Mouse (Mus musculus) embryo, embryonic 11.5 days (tissue): ENCODE data around the gene Scml4.

Experiments used
- DNase-seq: peaks from one replicate; pipeline ENCODE4 v3.0.0-alpha.2; 2012; ENCODE audit warnings: low read depth, low spot score

Scml4 gene

DNA sequence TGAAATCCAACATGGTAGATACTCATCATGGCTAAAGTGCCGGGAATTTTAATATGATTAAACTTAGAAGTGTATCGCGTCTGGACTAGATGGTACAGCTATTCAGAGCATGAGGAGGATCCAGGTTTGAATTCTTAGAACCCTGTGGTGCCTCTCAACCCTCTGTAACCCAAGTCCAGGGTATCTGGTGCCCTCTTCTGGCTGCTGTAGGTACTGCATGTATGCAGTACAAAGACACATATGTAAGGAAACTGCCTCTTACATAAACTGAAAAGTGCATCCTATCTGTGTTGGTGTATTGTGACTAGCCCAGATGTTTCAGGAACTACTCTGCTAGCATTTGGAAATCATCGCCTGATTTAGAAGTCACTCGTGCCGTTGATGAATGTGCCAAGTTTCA lies 129.7 kb downstream of the Scml4 start:
- no peak for DNase-seq

- no peak for DNase-seq
Measured at GRCm38 (mm10) chr10:42991018-42991417, 130.8 kb downstream of the Scml4 start.

GRCm38 (mm10) chr10:42994331-42994782 lies 134.2 kb downstream of the Scml4 start:
- no peak for DNase-seq

GRCm38 (mm10) chr10:42995484-42995895 lies 135.3 kb downstream of the Scml4 start:
- no peak for DNase-seq

DNA sequence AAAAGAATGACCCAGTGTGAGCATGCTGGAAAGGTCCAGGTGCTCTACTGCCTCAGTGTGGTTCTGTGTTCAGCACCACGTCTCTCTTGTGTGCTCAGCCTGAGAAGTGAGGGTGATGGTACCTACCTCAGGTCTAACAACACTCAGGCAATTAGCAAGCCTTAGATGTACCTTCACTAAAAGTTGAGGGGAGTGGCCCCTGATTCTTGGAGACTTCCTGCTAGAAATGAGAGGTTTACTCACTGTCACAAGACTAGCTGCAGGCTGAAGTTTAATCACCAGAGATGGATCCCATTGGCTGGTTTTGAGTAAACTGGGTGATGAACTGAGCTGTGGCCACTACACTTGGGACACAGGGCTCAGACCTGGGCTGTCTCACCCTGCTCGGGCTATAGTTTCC lies 137.1 kb downstream of the Scml4 start:
- no peak for DNase-seq

DNA sequence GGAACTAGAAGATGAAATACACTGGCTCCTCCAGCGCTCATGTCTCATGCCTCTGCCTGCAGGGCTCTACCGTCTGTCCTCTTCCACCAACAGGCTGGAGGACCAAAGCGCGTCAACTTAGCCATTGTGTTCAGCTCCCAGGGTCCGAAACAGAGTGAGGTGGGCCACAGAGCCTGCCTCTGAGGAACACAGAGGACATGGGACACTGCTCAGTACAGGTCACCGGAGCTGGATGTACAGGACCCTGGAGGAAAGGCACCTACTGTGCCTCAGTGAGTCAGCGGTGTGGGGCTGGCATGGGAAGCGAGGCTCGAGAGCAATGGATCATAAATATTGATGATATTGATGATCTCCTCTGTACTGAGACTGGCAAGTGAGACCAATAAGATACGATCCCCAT lies 139.2 kb downstream of the Scml4 start:
- DNase-seq, result no peak

DNA sequence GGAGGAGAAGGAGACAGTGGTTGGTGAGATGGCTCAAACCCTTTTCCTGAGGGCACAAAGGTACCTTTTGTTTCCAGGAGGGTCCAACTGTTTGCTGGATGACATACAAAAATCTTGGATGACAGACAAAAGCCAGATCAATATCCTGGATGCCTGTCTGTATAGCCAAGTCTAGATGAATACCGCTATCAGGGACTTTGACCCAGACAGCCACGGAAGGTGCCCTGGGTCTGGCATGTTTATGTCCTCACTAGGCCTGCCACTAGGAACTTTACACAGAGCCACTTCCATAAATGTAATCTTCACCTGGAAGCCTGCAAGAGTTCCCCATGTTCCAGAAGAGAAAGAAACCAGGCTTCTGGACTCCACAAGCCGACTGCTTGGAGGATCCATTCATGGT lies 141.3 kb downstream of the Scml4 start:
- DNase-seq, result no peak

- no peak for DNase-seq
Measured at GRCm38 (mm10) chr10:43002066-43002678, 142.0 kb downstream of the Scml4 start.

- no peak for DNase-seq
Measured at GRCm38 (mm10) chr10:43002721-43003465, 142.7 kb downstream of the Scml4 start.

DNA sequence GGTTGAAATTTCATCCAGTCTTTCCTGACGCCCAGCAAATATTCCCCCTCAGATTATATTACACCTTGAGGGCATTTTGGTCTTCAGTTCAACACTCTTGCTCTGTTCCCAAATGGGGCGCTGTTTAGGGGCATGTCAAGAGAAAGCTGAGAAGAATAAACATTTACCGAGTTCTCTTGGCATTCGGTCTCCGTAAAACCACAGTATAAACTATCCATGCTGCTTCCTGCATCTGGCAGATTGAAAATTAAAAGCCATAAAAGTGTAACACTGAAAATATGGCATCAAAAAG lies 143.2 kb downstream of the Scml4 start:
- no peak for DNase-seq

GRCm38 (mm10) chr10:43004174-43004734 lies 144.1 kb downstream of the Scml4 start:
- no peak for DNase-seq

DNA sequence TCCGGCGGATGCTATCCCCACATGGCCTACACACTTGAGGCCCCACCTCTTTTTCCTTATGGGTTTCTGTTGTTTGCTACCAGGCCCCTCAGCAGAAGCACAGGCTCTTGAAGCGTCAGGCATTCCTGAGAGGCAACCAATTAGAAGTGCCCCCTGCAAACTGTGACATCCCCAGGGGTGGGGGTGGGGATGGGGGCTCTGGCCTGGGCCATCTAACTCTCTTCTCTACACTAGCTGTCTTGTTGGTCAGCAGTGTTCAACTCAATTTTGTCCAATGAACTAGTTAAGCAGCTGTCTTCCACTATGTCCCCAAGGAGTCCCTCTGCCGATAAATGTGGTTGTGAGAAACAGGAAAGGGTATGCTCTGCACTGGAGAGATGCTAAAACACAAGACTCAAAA lies 144.9 kb downstream of the Scml4 start:
- no peak for DNase-seq

GRCm38 (mm10) chr10:43005677-43006076 lies 145.5 kb downstream of the Scml4 start:
- DNase-seq, result no peak

DNA sequence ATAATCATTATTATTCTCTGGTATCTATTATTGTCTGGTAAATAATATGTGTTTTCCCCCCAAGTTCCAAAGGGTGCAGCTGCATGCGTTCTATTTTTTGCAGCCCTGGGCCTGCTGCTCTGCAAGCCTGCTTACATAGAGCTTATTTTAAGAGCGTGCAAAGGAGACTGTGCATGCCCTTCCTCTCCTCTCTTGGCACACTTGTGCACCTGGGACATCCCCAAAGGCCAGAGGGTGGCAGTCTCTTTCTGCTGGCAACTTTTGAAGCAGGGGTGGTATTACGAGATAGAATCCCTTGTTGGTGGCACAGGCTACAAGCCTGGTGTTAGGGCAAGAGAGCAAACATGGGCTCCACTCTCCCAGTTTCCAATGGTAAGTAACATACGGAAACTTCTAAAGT lies 146.4 kb downstream of the Scml4 start:
- no peak for DNase-seq

DNA sequence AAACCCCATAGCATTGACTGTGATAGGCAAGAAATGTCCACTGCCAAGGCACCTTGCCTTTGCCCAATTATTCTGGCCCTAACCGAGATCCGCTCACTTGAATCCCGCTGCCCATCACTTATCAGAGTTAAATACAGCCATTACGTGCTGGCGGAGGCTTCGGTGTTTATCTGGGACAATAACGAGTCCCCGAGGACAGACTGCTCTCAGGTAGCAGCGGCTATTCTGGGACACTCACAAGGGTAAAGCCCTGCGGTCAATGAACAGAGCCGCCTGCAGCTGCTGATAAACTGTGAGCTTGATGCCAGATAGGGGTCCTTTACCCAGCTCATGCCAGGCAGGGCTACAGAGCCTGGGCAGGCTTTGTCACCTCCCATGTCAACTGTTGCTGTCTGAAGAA lies 147.9 kb downstream of the Scml4 start:
- DNase-seq, result no peak
